In the genomic region with DNA sequence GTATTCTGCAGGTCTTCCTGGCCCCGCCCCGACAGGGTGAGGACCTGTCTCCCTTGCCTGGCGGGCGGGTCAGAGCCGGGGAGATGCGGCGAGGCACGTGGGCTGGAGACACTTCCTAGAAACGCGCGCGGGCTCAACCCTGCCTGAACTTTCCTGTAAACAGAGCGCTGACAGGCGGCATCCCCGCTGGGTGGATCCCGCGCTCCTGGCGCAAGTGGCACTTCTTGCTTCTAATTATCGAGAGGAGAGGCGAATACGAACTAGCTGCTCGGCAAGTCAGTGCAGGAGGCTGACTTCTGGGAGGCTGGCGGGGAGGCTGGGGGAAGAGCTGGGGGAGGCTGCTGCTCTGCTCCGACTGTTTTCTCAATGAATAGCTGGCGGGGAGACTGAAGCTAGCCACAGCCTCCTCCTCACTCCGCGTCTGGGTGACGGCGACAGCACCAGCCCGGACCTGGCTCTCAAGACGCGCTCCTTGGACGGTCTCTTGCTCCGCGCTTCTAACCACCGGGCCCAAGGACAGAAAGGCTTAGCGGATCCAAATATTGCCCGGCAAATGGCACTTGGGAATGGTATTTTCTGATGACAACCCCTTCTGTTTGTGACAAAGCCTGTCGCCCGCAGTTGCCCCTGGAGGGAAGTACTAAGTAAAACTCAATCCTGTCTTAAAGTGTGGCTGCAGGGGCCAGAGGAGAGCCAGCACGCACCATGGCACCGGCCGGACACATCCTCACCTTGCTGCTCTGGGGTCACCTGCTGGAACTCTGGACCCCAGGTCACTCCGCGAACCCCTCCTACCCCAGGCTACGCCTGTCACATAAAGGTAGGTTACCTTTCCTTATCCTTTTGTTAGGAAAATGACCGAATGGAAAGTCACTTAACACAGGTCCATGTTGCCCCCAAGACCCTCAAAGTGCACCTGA, we compare ENCODE assay signal across 8 mouse cellular contexts. TPM values are rescaled to one million over a fixed set of nuclear protein-coding genes. Genes with fewer than 3 reads are reported as not detected.
DNase-seq lines count a peak whose midpoint lies in the region; ATAC-seq and TF ChIP-seq lines count a peak whose summit lies in the region.

A gene (plus strand): TSS at position 72 of the 920 bp plus-strand sequence.

- DNase-seq in brain, embryonic 14.5 days (ENCODE audit: low read depth), result peak; percentile 80
- peak; percentile 74 for DNase-seq in forebrain, embryonic 11.5 days (ENCODE audit: low spot score)
- peak; percentile 7 for DNase-seq in left cerebral cortex, adult 11 months (ENCODE audit: low spot score)
- DNase-seq in lung, postnatal 0 days (ENCODE audit: low spot score), result peak; percentile 37
- peak; percentile 75 for DNase-seq in retina, postnatal 1 day
- DNase-seq in spleen, postnatal 14 days (ENCODE audit: low spot score in 2 of 2), result no peak

- no peaks in the 10 kb centered on the region for H3K36me3 ChIP-seq in C2C12 (ENCODE audit: control insufficient read depth, insufficient read depth)
- no peaks in the 10 kb centered on the region for H3K36me3 ChIP-seq in forebrain, embryonic 11.5 days (ENCODE audit: control insufficient read depth, insufficient read depth, low read length)
- no peaks in the 10 kb centered on the region for H3K36me3 ChIP-seq in hindbrain, embryonic 15.5 days
- H3K36me3 ChIP-seq in lung, postnatal 0 days (ENCODE audit: insufficient read depth, low read length), result no peaks in the 10 kb centered on the region

- H3ac ChIP-seq in C2C12 (ENCODE audit: control insufficient read depth, insufficient read length, low read depth), result peak within 1 kb of the TSS; percentile 55

- peaks cover 51% of the 10 kb centered on the region for H3K79me2 ChIP-seq in C2C12 (ENCODE audit: control insufficient read depth, insufficient read depth)

- H3K9ac ChIP-seq in forebrain, embryonic 11.5 days (ENCODE audit: low read length), result peak within 1 kb of the TSS; percentile 55
- peak within 1 kb of the TSS; percentile 41 for H3K9ac ChIP-seq in hindbrain, embryonic 15.5 days
- peak within 1 kb of the TSS; percentile 41 for H3K9ac ChIP-seq in lung, postnatal 0 days (replicated peaks; ENCODE audit: low read depth)

- H3K9me3 ChIP-seq in forebrain, embryonic 11.5 days (ENCODE audit: control insufficient read depth, low read length), result no peaks in the 10 kb centered on the region; the same call in 1 of the 2 replicates
- H3K9me3 ChIP-seq in hindbrain, embryonic 15.5 days, result no peaks in the 10 kb centered on the region
- H3K9me3 ChIP-seq in lung, postnatal 0 days (ENCODE audit: low read length), result no peaks in the 10 kb centered on the region; the same call in 1 of the 2 replicates

- no peak within 1 kb of the TSS for H3K27ac ChIP-seq in forebrain, embryonic 11.5 days (ENCODE audit: low read depth, low read length)
- no peak within 1 kb of the TSS for H3K27ac ChIP-seq in hindbrain, embryonic 15.5 days (replicated peaks)
- H3K27ac ChIP-seq in lung, postnatal 0 days (ENCODE audit: low read length), result peak within 1 kb of the TSS; percentile 62

- peak; percentile 76 for ATAC-seq in forebrain, embryonic 11.5 days (replicated peaks; ENCODE audit: low FRiP score)
- ATAC-seq in hindbrain, embryonic 15.5 days (ENCODE audit: low FRiP score, low read depth), result peak; percentile 86
- peak; percentile 80 for ATAC-seq in lung, postnatal 0 days

- TF ChIP-seq EP300 in lung, postnatal 0 days (IDR thresholded peaks at IDR 0.05), result no peak

- H3K27me3 ChIP-seq in C2C12 (ENCODE audit: control insufficient read depth, insufficient read depth, insufficient read length), result no peaks in the 10 kb centered on the region
- H3K27me3 ChIP-seq in forebrain, embryonic 11.5 days (ENCODE audit: control insufficient read depth, insufficient read depth, low read length), result peaks cover 4% of the 10 kb centered on the region; the same call in 1 of the 2 replicates
- no peaks in the 10 kb centered on the region for H3K27me3 ChIP-seq in hindbrain, embryonic 15.5 days
- no peaks in the 10 kb centered on the region for H3K27me3 ChIP-seq in lung, postnatal 0 days (replicated peaks; ENCODE audit: insufficient read depth, low read length)

- no peak for TF ChIP-seq CTCF in C2C12 (IDR thresholded peaks at IDR 0.05; ENCODE audit: control insufficient read depth, insufficient read depth, insufficient read length)
- TF ChIP-seq CTCF in brain, embryonic 14.5 days (IDR thresholded peaks at IDR 0.05; ENCODE audit: borderline replicate concordance, extremely low read depth, insufficient read depth, insufficient read length), result no peak
- no peak for TF ChIP-seq CTCF in lung, postnatal 0 days (IDR thresholded peaks at IDR 0.05)

- H3K4me3 ChIP-seq in C2C12 (ENCODE audit: insufficient read depth, poor library complexity, severe bottlenecking), result peak within 1 kb of the TSS; percentile 58
- peak within 1 kb of the TSS; percentile 44 for H3K4me3 ChIP-seq in forebrain, embryonic 11.5 days (ENCODE audit: low read depth, low read length)
- H3K4me3 ChIP-seq in hindbrain, embryonic 15.5 days, result peak within 1 kb of the TSS; percentile 54
- peak within 1 kb of the TSS; percentile 49 for H3K4me3 ChIP-seq in lung, postnatal 0 days (ENCODE audit: low read depth, low read length)

- under 1% methylated on average over 47 of the region's 47 CpGs for WGBS in forebrain, embryonic 11.5 days
- 1% methylated on average over 47 of the region's 47 CpGs for WGBS in hindbrain, embryonic 15.5 days
- WGBS in lung, postnatal 0 days, result 1% methylated on average over 47 of the region's 47 CpGs

- peaks cover 37% of the 10 kb centered on the region for H3K79me3 ChIP-seq in C2C12 (ENCODE audit: low read depth)

- TF ChIP-seq POLR2A in brain, embryonic 14.5 days (IDR thresholded peaks at IDR 0.05; ENCODE audit: borderline replicate concordance, extremely low read depth, insufficient read depth, insufficient read length, poor library complexity, severe bottlenecking), result no peak

- peaks cover 6% of the 10 kb centered on the region; the same call in 1 of the 2 replicates for H3K4me1 ChIP-seq in forebrain, embryonic 11.5 days (replicated peaks; ENCODE audit: control insufficient read depth, insufficient read depth, low read length)
- H3K4me1 ChIP-seq in hindbrain, embryonic 15.5 days (replicated peaks), result peaks cover 10% of the 10 kb centered on the region; the same call in 1 of the 2 replicates
- no peaks in the 10 kb centered on the region for H3K4me1 ChIP-seq in lung, postnatal 0 days (ENCODE audit: insufficient read depth, low read depth, low read length)

- H3K4me2 ChIP-seq in forebrain, embryonic 11.5 days (ENCODE audit: low read depth, low read length, severe bottlenecking), result peak within 1 kb of the TSS; percentile 89
- peak within 1 kb of the TSS; percentile 89 for H3K4me2 ChIP-seq in hindbrain, embryonic 15.5 days
- peak within 1 kb of the TSS; percentile 76 for H3K4me2 ChIP-seq in lung, postnatal 0 days (replicated peaks; ENCODE audit: low read depth, low read length)

TF ChIP-seq in C2C12, 6 proteins besides CTCF, POLR2A, EP300 and RAD21:
- TF ChIP-seq USF1 (IDR thresholded peaks at IDR 0.05; ENCODE audit: low read depth) (peak; percentile 51), CEBPB (IDR thresholded peaks at IDR 0.05; ENCODE audit: low read depth) (no peak)
TF ChIP-seq in C2C12: peak in this region for 1.

RNA-seq across cellular contexts. Expression of the gene that starts here (rescaled TPM):
- polyA plus RNA-seq in C2C12 (2012; fragmentation: generic; extraction: Trizol), result 10.6 TPM
- 1.2 and 2.9 TPM in 2 replicates for polyA plus RNA-seq in brain, embryonic 14.5 days (2012; rRNA removed)
- 1.1 and 1.4 TPM in 2 replicates for polyA plus RNA-seq in forebrain, embryonic 11.5 days (2014; fragmentation: Nextera tagmentation; extraction: Ambion mirVana)
- 4.0 and 4.2 TPM in 2 replicates for polyA plus RNA-seq in hindbrain, embryonic 15.5 days (2015; fragmentation: Nextera tagmentation; extraction: Ambion mirVana)
- 18.9 and 29.8 TPM in 2 replicates for polyA plus RNA-seq in lung, postnatal 0 days (2015; fragmentation: Nextera tagmentation; extraction: Ambion mirVana)

Comparison
In these comparisons a context has a peak if more than half of its experiments do, and no peak if none do; other contexts are left out.
1. DNase-seq: peak in brain, embryonic 14.5 days (single experiment), forebrain, embryonic 11.5 days (single experiment), left cerebral cortex, adult 11 months (single experiment), lung, postnatal 0 days (single experiment) and retina, postnatal 1 day (single experiment); none in spleen, postnatal 14 days (0 of 2).
2. Peak in every context shown above with its lines, with median percentiles within 50 percentile points of each other: H3K4me3 ChIP-seq, ATAC-seq, H3K4me2 ChIP-seq and H3K9ac ChIP-seq.